Mouse (Mus musculus) forebrain, embryonic 11.5 days (tissue): ENCODE results near the gene Nfe2l2. TPM values are rescaled to one million over a fixed set of nuclear protein-coding genes. Genes with fewer than 3 reads are reported as not detected.
"Not testable (repeated sequence)": the region's sequence is repeated elsewhere in the genome, so short reads cannot be mapped to it uniquely, and the experiment has no call there.

Experiments
- ATAC-seq: fragments of 200-750 bp; cut with Nextera tagmentation; replicated peaks from 2 replicates; pipeline ENCODE4 v1.8.0; 2017; ENCODE audit warnings: moderate TSS enrichment; ENCODE audit not compliant: low FRiP score
- DNase-seq: peaks from one replicate; pipeline ENCODE4 v3.0.0-alpha.2; 2017; ENCODE audit warnings: low spot score
- H3K27ac ChIP-seq: fragments of 300-500 bp; sonication (generic); 2 replicates; pipeline ENCODE4 v1.5.1; 2014; ENCODE audit warnings: low read depth, low read length
- H3K27me3 ChIP-seq: fragments of 300-500 bp; sonication (generic); 2 replicates; pipeline ENCODE4 v1.6.1; 2014; ENCODE audit warnings: mild to moderate bottlenecking, low read length, mixed read lengths; ENCODE audit not compliant: control insufficient read depth, insufficient read depth
- H3K36me3 ChIP-seq: fragments of 300-500 bp; sonication (generic); 2 replicates; pipeline ENCODE4 v1.6.1; 2014; ENCODE audit warnings: mild to moderate bottlenecking, low read length, moderate library complexity, mixed read lengths; ENCODE audit not compliant: control insufficient read depth, insufficient read depth
- H3K4me1 ChIP-seq: fragments of 300-500 bp; sonication (generic); replicated peaks from 2 replicates; pipeline ENCODE4 v1.6.1; 2014; ENCODE audit warnings: low read length, mixed read lengths; ENCODE audit not compliant: control insufficient read depth, insufficient read depth
- H3K4me2 ChIP-seq: fragments of 300-500 bp; sonication (generic); 2 replicates; pipeline ENCODE4 v1.6.1; 2014; ENCODE audit warnings: low read depth, mild to moderate bottlenecking, low read length, moderate library complexity, mixed read lengths; ENCODE audit not compliant: severe bottlenecking
- H3K4me3 ChIP-seq: fragments of 300-500 bp; sonication (generic); 2 replicates; pipeline ENCODE4 v1.5.1; 2014; ENCODE audit warnings: low read depth, low read length
- H3K9ac ChIP-seq: fragments of 300-500 bp; sonication (generic); 2 replicates; pipeline ENCODE4 v1.6.1; 2014; ENCODE audit warnings: low read length
- H3K9me3 ChIP-seq: fragments of 300-500 bp; sonication (generic); 2 replicates; pipeline ENCODE4 v1.6.1; 2016; ENCODE audit warnings: low read length, mixed read lengths; ENCODE audit not compliant: control insufficient read depth
- WGBS: fragments of 180-500 bp; shearing (Covaris S2); extraction: QIAGEN DNeasy Blood & Tissue Kit; methylation state at CpG from one replicate; pipeline ENCODE4 v1.1.7; 2014; 5-methylcytosine and 5-hydroxymethylcytosine counted together
- polyA plus RNA-seq: library from polyadenylated mRNA; unstranded; fragments of >200 nt; fragmentation: Nextera tagmentation; extraction: Ambion mirVana; gene quantifications from 2 replicates; pipeline ENCODE4 v1.2.1, GENCODE M21; 2014

Nfe2l2 gene
- polyA plus RNA-seq, 1 experiment from 2014 or later: 26.8 TPM

GRCm38 (mm10) chr2:75637822-75638221, 66.6 kb downstream of the Nfe2l2 start:
- WGBS: 92% methylated on average over 6 of the region's 6 CpGs
- H3K4me2 ChIP-seq, H3K9ac ChIP-seq, H3K36me3 ChIP-seq, H3K9me3 ChIP-seq, H3K27ac ChIP-seq, H3K4me3 ChIP-seq, H3K4me1 ChIP-seq, DNase-seq, ATAC-seq, H3K27me3 ChIP-seq: not testable (repeated sequence)

GRCm38 (mm10) chr2:75637361-75637760, 67.1 kb downstream of the Nfe2l2 start:
- Histone ChIP-seq H3K4me3 (no peak overlapping the region), H3K9ac (no peak overlapping the region), H3K4me2 (no peak overlapping the region), H3K9me3 (no peaks in the 10 kb centered on the region), H3K27ac (no peak overlapping the region), H3K36me3 (no peaks in the 10 kb centered on the region), H3K27me3 (no peaks in the 10 kb centered on the region), H3K4me1 (no peaks in the 10 kb centered on the region)
- ATAC-seq: no peak
- no peak for DNase-seq

GRCm38 (mm10) chr2:75637055-75637304, 67.5 kb downstream of the Nfe2l2 start:
- H3K4me2 ChIP-seq, H3K27ac ChIP-seq, H3K9ac ChIP-seq, H3K36me3 ChIP-seq, H3K9me3 ChIP-seq, H3K4me3 ChIP-seq, H3K27me3 ChIP-seq, H3K4me1 ChIP-seq, DNase-seq, ATAC-seq: not testable (repeated sequence)
- WGBS: 94% methylated on average over 2 of the region's 2 CpGs

DNA sequence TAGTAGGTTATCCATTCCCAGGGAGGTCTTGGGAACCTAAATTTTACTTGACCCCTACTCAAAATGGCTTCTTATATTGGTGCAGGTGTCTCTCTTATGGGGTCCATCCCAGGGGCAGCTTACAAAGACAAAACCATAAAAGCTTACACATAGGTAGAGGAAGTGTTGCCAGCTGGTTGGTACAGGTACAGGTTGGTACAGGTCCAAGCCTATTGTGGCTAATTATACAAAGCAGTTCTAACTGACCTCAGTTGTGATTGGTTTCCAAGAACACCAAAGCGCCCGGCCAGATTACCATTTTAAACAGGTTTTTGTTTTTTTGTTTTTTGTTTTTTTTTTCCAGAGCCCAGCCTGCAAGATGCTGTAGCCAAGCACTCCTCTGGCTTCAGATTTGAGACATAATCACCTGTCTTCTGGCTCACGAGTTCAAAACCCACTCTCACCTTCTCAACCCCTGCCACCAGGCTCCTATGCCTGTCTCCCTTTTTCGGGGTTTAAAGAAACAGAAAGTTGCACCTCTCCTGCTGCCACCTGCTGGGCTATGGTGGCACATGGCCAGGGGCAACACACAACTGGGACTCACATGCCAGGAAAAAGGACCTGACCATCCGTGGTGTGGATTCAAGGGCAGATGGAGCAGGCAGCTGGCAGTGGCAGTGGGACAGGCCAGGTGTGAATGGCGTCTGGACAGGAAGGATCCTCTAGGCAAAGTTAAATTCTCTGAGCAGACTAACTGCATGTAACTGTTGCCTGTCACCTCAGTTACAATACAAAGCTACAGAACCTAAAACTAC, 68.0 kb downstream of the Nfe2l2 start:
- no peak overlapping the region for H3K9ac ChIP-seq
- DNase-seq (no peak), ATAC-seq (no peak)
- H3K4me1 ChIP-seq: no peaks in the 10 kb centered on the region
- H3K9me3 ChIP-seq: no peaks in the 10 kb centered on the region
- H3K27ac ChIP-seq: no peak overlapping the region
- no peaks in the 10 kb centered on the region for H3K36me3 ChIP-seq
- no peaks in the 10 kb centered on the region for H3K27me3 ChIP-seq
- no peak overlapping the region for H3K4me3 ChIP-seq
- 78% methylated on average over 6 of the region's 6 CpGs for WGBS
- H3K4me2 ChIP-seq: no peak overlapping the region

DNA sequence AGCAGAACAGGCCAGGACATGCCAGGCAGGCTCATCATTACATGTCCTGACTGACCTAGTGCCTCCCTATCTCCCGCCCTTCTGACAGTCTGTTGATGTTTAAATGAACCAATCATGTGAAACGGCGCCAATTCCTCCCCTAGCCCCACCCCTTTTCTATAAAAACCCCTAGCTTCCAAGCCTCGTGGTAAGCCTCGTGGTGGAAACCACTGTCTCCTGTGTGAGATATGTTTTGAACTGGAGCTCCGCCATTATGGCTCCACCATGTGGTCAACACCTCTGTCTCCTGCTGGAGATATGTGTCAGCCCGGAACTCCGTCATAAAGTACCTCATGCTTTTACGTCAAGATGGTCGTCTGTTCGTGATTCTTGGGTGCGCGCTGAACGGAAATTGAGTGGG, 70.0 kb downstream of the Nfe2l2 start:
- not testable (repeated sequence) for H3K27ac ChIP-seq, H3K4me3 ChIP-seq, H3K9me3 ChIP-seq, H3K9ac ChIP-seq, H3K36me3 ChIP-seq, ATAC-seq, H3K27me3 ChIP-seq, H3K4me2 ChIP-seq, H3K4me1 ChIP-seq, DNase-seq
- 96% methylated on average over 14 of the region's 14 CpGs for WGBS

DNA sequence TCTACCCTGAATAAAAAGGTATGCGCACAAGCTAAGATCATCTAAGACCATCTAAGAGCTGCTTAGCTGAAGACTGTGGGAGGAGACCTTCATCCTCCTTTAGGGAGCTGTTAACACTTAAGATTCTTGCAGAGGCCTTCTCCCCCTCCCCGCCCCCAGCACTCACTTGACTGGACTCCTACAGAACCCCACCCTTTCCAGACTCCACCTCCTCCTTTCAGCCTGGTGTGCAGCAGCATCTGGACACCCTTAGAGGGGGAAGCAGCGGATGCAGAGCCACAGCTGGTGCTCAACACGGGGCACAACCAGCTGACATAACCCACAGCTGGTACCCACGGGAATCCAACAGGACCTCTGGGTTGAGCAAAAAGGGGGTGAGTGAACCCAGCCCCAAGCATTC, 70.7 kb downstream of the Nfe2l2 start:
- 86% methylated on average over 5 of the region's 5 CpGs for WGBS
- H3K27ac ChIP-seq: no peak overlapping the region
- ATAC-seq (no peak), DNase-seq (no peak)
- no peak overlapping the region for H3K9ac ChIP-seq
- H3K9me3 ChIP-seq: no peaks in the 10 kb centered on the region
- no peak overlapping the region for H3K4me3 ChIP-seq
- no peak overlapping the region for H3K4me2 ChIP-seq
- no peaks in the 10 kb centered on the region for H3K4me1 ChIP-seq
- H3K27me3 ChIP-seq: no peaks in the 10 kb centered on the region
- H3K36me3 ChIP-seq: no peaks in the 10 kb centered on the region

- DNase-seq (no peak), ATAC-seq (no peak)
- H3K4me2 ChIP-seq: no peak overlapping the region
- no peak overlapping the region for H3K4me3 ChIP-seq
- H3K9ac ChIP-seq: no peak overlapping the region
- no peaks in the 10 kb centered on the region for H3K36me3 ChIP-seq
- H3K27me3 ChIP-seq: no peaks in the 10 kb centered on the region
- no peak overlapping the region for H3K27ac ChIP-seq
- no peaks in the 10 kb centered on the region for H3K4me1 ChIP-seq
- 82% methylated on average over 6 of the region's 6 CpGs for WGBS
- no peaks in the 10 kb centered on the region for H3K9me3 ChIP-seq
These were observed 71.1 kb downstream of the Nfe2l2 start for GRCm38 (mm10) chr2:75633381-75633780.

DNA sequence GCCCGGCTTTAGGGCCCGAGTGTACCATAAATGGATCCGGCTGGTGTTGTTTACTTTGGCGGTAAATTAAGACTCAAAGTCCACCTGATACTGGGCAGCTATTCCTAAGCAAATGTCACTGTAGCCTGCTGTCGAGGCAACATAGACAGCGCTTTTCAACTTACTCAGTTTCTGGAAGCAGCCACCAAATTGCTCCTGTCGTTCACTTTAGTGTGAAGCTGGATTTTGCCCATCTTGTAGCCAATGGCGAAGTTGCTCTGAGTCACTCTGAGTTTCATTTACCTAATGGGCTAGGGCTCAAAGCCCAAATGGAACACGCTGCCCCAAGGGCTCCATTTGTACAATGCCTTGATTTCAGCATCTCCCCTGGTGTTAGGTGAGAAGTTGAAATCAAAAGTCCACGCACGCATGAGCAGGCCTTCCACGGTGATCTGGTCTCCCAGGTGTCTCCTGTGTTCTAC, 71.7 kb downstream of the Nfe2l2 start:
- Histone ChIP-seq H3K4me2 (no peak overlapping the region), H3K27ac (no peak overlapping the region), H3K9me3 (no peaks in the 10 kb centered on the region), H3K4me3 (no peak overlapping the region), H3K36me3 (no peaks in the 10 kb centered on the region), H3K27me3 (no peaks in the 10 kb centered on the region), H3K4me1 (no peaks in the 10 kb centered on the region), H3K9ac (no peak overlapping the region)
- 91% methylated on average over 12 of the region's 12 CpGs for WGBS
- ATAC-seq: no peak
- no peak for DNase-seq

DNA sequence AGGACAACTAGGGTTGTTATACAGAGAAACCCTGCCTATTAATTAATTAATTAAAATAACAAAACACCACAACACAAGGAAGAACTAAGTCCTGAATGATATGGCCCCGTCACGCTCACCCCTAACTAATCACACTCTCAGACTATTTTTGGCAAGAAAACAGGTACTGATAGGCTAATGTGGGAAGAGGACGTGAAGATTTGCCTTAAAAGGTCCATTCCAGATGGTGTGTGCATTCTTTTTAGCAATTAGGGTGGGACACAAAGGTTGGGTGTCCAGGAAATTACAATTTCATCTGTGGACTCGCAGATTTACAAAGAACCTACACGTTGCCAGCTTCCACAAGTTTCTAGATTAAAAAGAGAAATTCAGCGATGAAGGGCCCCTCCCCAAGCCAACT, 72.4 kb downstream of the Nfe2l2 start:
- WGBS: 85% methylated on average over 6 of the region's 6 CpGs

More for the DNA sequence above, 72.4 kb downstream of the Nfe2l2 start:
- no peak overlapping the region for H3K4me2 ChIP-seq
- no peak for ATAC-seq
- H3K27ac ChIP-seq: no peak overlapping the region
- no peaks in the 10 kb centered on the region for H3K4me1 ChIP-seq
- H3K9me3 ChIP-seq: no peaks in the 10 kb centered on the region
- DNase-seq: no peak
- no peak overlapping the region for H3K9ac ChIP-seq
- no peaks in the 10 kb centered on the region for H3K27me3 ChIP-seq
- no peaks in the 10 kb centered on the region for H3K36me3 ChIP-seq
- no peak overlapping the region for H3K4me3 ChIP-seq
